In the genomic region with DNA sequence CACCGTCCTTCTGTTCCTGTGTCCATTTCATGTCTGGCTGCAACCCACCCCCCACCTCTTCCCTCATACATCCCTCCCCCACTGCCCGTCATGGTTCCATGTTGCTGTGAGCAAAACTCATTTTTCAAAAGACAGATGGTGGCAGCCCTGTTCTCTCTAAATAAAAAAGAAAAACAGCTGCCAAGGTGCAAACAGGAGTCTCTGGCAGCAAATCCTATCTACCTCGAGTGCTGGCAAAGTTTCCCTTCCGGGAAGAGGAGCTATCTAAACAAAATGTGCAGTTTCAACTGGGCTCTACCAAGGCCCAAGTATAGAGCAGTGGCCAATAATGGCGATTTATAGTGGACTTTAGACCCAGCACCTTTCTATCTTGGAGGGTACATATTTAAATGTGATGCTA, we compare ENCODE assay signal across 19 mouse cellular contexts.
DNase-seq lines count a peak whose midpoint lies in the region; ATAC-seq and TF ChIP-seq lines count a peak whose summit lies in the region.
"Had no signal": no experiment of that assay in that cellular context is flagged by ENCODE, and none has a peak within 500 bp of the region (broad histone marks: within the 10 kb centered on the region; RNA-seq: fewer than 3 reads in every experiment).

No protein-coding gene starts in this region.

- H3K27me3 ChIP-seq in midbrain, postnatal 0 days (ENCODE audit: insufficient read depth, low read length) = no peaks in the 10 kb centered on the region
- no peaks in the 10 kb centered on the region for H3K27me3 ChIP-seq in midbrain, embryonic 11.5 days (ENCODE audit: control insufficient read depth, insufficient read depth, low read length)
- H3K27me3 ChIP-seq in cerebellum, adult 2 months (ENCODE audit: control insufficient read depth, insufficient read depth, low read length) = no peaks in the 10 kb centered on the region
- H3K27me3 ChIP-seq: embryonic facial prominence, embryonic 15.5 days; liver, embryonic 12.5 days had no signal

- H3K4me3 ChIP-seq in midbrain, postnatal 0 days (ENCODE audit: low read depth, low read length) = no peak overlapping the region
- H3K4me3 ChIP-seq in midbrain, embryonic 11.5 days (ENCODE audit: low read depth, low read length) = no peak overlapping the region
- H3K4me3 ChIP-seq in cerebellum, adult 2 months (replicated peaks; ENCODE audit: insufficient read depth, low read depth, low read length) = no peak overlapping the region
- no peak overlapping the region for H3K4me3 ChIP-seq in lung, adult 2 months (replicated peaks; ENCODE audit: extremely low read depth, low read depth, low read length)
- H3K4me3 ChIP-seq: embryonic facial prominence, embryonic 15.5 days; limb, embryonic 10.5 days; liver, embryonic 12.5 days had no signal

- H3K4me2 ChIP-seq in midbrain, postnatal 0 days (ENCODE audit: low read depth, low read length, poor library complexity, severe bottlenecking) = no peak overlapping the region
- no peak overlapping the region for H3K4me2 ChIP-seq in midbrain, embryonic 11.5 days
- H3K4me2 ChIP-seq: embryonic facial prominence, embryonic 15.5 days; liver, embryonic 12.5 days; lung, embryonic 14.5 days had no signal

- no peaks in the 10 kb centered on the region for H3K36me3 ChIP-seq in midbrain, postnatal 0 days (ENCODE audit: insufficient read depth, low read length)
- H3K36me3 ChIP-seq in midbrain, embryonic 11.5 days (ENCODE audit: control insufficient read depth, insufficient read depth, low read length) = no peaks in the 10 kb centered on the region
- H3K36me3 ChIP-seq: embryonic facial prominence, embryonic 15.5 days; limb, embryonic 10.5 days; liver, embryonic 12.5 days had no signal

- no peak overlapping the region for H3K9ac ChIP-seq in midbrain, postnatal 0 days (replicated peaks; ENCODE audit: low read length, poor library complexity, severe bottlenecking)
- H3K9ac ChIP-seq in midbrain, embryonic 11.5 days (ENCODE audit: low read length) = no peak overlapping the region
- H3K9ac ChIP-seq: embryonic facial prominence, embryonic 15.5 days; liver, embryonic 12.5 days; lung, embryonic 14.5 days had no signal

- H3K9me3 ChIP-seq in midbrain, postnatal 0 days (ENCODE audit: low read length) = no peaks in the 10 kb centered on the region
- no peaks in the 10 kb centered on the region for H3K9me3 ChIP-seq in midbrain, embryonic 11.5 days (ENCODE audit: control insufficient read depth, low read length)
- H3K9me3 ChIP-seq: embryonic facial prominence, embryonic 15.5 days; limb, embryonic 10.5 days; liver, embryonic 12.5 days had no signal

- peak; percentile 29 for DNase-seq in heart, adult 11 months
- DNase-seq in heart, adult 8-10 months (ENCODE audit: low spot score) = no peak
- peak; percentile 9 for DNase-seq in midbrain, postnatal 0 days (ENCODE audit: low spot score)
- no peak for DNase-seq in midbrain, embryonic 11.5 days (ENCODE audit: low spot score, missing footprints)
- DNase-seq in cerebellum, adult 2 months = peak; percentile 59 to 80
- DNase-seq in cerebellum, postnatal 25 days = peak; percentile 51 to 65
- no peak for DNase-seq in adrenal gland, adult (ENCODE audit: inconsistent age in 2 of 2, low spot score in 1 of 2)
- no peak for DNase-seq in lung, adult 2 months
- DNase-seq: B cell, adult 2 months; gastrocnemius, postnatal 10 days; kidney, adult 11 months; lung, embryonic 14.5 days; lung, postnatal 36 days; thymus, postnatal 36 days had no signal

- no peak for TF ChIP-seq POLR2A in cerebellum, adult 2 months (IDR thresholded peaks at IDR 0.05; ENCODE audit: borderline replicate concordance, insufficient read depth, low read length)
- no peak for TF ChIP-seq POLR2A in lung, adult 2 months (IDR thresholded peaks at IDR 0.05; ENCODE audit: borderline replicate concordance, extremely low read depth, low read depth, low read length)

- no peak for TF ChIP-seq CTCF in midbrain, postnatal 0 days (IDR thresholded peaks at IDR 0.05)
- TF ChIP-seq CTCF in cerebellum, adult 2 months (IDR thresholded peaks at IDR 0.05; ENCODE audit: borderline replicate concordance, insufficient read depth, low read depth, low read length) = no peak
- TF ChIP-seq CTCF in lung, adult 2 months (IDR thresholded peaks at IDR 0.05; ENCODE audit: insufficient read depth, low read length) = no peak

- WGBS in midbrain, postnatal 0 days = 71% methylated on average over 5 of the region's 5 CpGs
- 83% methylated on average over 5 of the region's 5 CpGs for WGBS in midbrain, embryonic 11.5 days
- WGBS in cerebellum, adult 2 months = 13% methylated on average over 5 of the region's 5 CpGs
- 48% methylated on average over 5 of the region's 5 CpGs for WGBS in lung, adult 2 months

- ATAC-seq in midbrain, postnatal 0 days (ENCODE audit: low FRiP score) = no peak
- ATAC-seq in midbrain, embryonic 11.5 days (ENCODE audit: low FRiP score) = no peak
- ATAC-seq: liver, embryonic 12.5 days; midbrain, embryonic 16.5 days had no signal

- no peaks in the 10 kb centered on the region for H3K4me1 ChIP-seq in midbrain, postnatal 0 days (ENCODE audit: insufficient read depth, low read length)
- H3K4me1 ChIP-seq in midbrain, embryonic 11.5 days (ENCODE audit: control insufficient read depth, insufficient read depth, low read length) = no peaks in the 10 kb centered on the region
- H3K4me1 ChIP-seq in cerebellum, adult 2 months (ENCODE audit: control insufficient read depth, insufficient read depth, low read length) = peaks cover 7% of the 10 kb centered on the region; the same call in 1 of the 2 replicates
- no peaks in the 10 kb centered on the region for H3K4me1 ChIP-seq in lung, adult 2 months (ENCODE audit: control insufficient read depth, insufficient read depth, low read length)
- H3K4me1 ChIP-seq: embryonic facial prominence, embryonic 15.5 days; limb, embryonic 10.5 days; liver, embryonic 12.5 days had no signal

- H3K27ac ChIP-seq in midbrain, postnatal 0 days (ENCODE audit: low read depth, low read length) = no peak overlapping the region
- no peak overlapping the region for H3K27ac ChIP-seq in midbrain, embryonic 11.5 days (ENCODE audit: low read depth, low read length)
- no peak overlapping the region for H3K27ac ChIP-seq in cerebellum, adult 2 months (ENCODE audit: insufficient read depth, low read length)
- H3K27ac ChIP-seq: embryonic facial prominence, embryonic 15.5 days; kidney, postnatal 0 days; limb, embryonic 10.5 days; liver, embryonic 12.5 days had no signal

Comparison
In these comparisons a context has a peak if more than half of its experiments do, and no peak if none do; other contexts are left out.
1. DNase-seq: peak in heart, adult 11 months (single experiment), midbrain, postnatal 0 days (single experiment), cerebellum, adult 2 months (2 of 2) and cerebellum, postnatal 25 days (2 of 2); none in heart, adult 8-10 months (single experiment), midbrain, embryonic 11.5 days (single experiment), adrenal gland, adult (0 of 2) and lung, adult 2 months (single experiment).